Mouse (Mus musculus) intestine, embryonic 16.5 days (tissue): ENCODE data around the gene Gm45837. TPM values are rescaled to one million over a fixed set of nuclear protein-coding genes. Genes with fewer than 3 reads are reported as not detected.
A peak's percentile ranks its signal among the peaks of the same experiment; 100 is the strongest.

ENCODE experiments used
- ATAC-seq: fragments of 200-750 bp; cut with Nextera tagmentation; 2 replicates; pipeline ENCODE4 v1.8.0; 2017; ENCODE audit warnings: moderate TSS enrichment, moderate library complexity
- H3K27ac ChIP-seq: fragments of 300-500 bp; sonication (generic); 2 replicates; pipeline ENCODE4 v1.5.1; 2014; ENCODE audit warnings: mild to moderate bottlenecking, low read length
- H3K27me3 ChIP-seq: fragments of 300-500 bp; sonication (generic); replicated peaks from 2 replicates; pipeline ENCODE4 v1.6.1; 2014; ENCODE audit warnings: low read length, control low read depth, mixed read lengths; ENCODE audit not compliant: control insufficient read depth, insufficient read depth
- H3K36me3 ChIP-seq: fragments of 300-500 bp; sonication (generic); 2 replicates; pipeline ENCODE4 v1.6.1; 2014; ENCODE audit warnings: low read length, control low read depth; ENCODE audit not compliant: control insufficient read depth, insufficient read depth
- H3K4me1 ChIP-seq: fragments of 300-500 bp; sonication (generic); 2 replicates; pipeline ENCODE4 v1.6.1; 2014; ENCODE audit warnings: low read length, control low read depth, mixed read lengths; ENCODE audit not compliant: control insufficient read depth, insufficient read depth
- H3K4me2 ChIP-seq: fragments of 300-500 bp; sonication (generic); 2 replicates; pipeline ENCODE4 v1.6.1; 2014; ENCODE audit warnings: low read depth, low read length, control low read depth
- H3K4me3 ChIP-seq: fragments of 300-500 bp; sonication (generic); 2 replicates; pipeline ENCODE4 v1.5.1; 2014; ENCODE audit warnings: mild to moderate bottlenecking, low read length
- H3K9ac ChIP-seq: fragments of 300-500 bp; sonication (generic); 2 replicates; pipeline ENCODE4 v1.6.1; 2014; ENCODE audit warnings: low read depth, low read length
- H3K9me3 ChIP-seq: fragments of 300-500 bp; sonication (generic); 2 replicates; pipeline ENCODE4 v1.6.1; 2016; ENCODE audit warnings: low read length, control low read depth; ENCODE audit not compliant: control insufficient read depth
- WGBS: fragments of 180-500 bp; shearing (Covaris S2); extraction: QIAGEN DNeasy Blood & Tissue Kit; methylation state at CpG from one replicate; pipeline ENCODE4 v1.1.7; 2014; 5-methylcytosine and 5-hydroxymethylcytosine counted together
- polyA plus RNA-seq: library from polyadenylated mRNA; unstranded; fragments of >200 nt; fragmentation: Nextera tagmentation; extraction: Ambion mirVana; gene quantifications from 2 replicates; pipeline ENCODE4 v1.2.1, GENCODE M21; 2015

Gene Gm45837
- polyA plus RNA-seq, 1 experiment from 2014 or later = not detected

GRCm38 (mm10) chr7:101376701-101377340 is 33.9 kb upstream of the Gm45837 start:
- H3K4me3 ChIP-seq = no peak overlapping the region
- H3K27me3 ChIP-seq = no peaks in the 10 kb centered on the region
- 71% methylated on average over 10 of the region's 10 CpGs for WGBS
- peak overlapping the region; percentile 94; the same call in 1 of the 2 replicates for H3K27ac ChIP-seq
- H3K9me3 ChIP-seq = no peaks in the 10 kb centered on the region
- H3K4me2 ChIP-seq = no peak overlapping the region
- H3K4me1 ChIP-seq = peaks cover 26% of the 10 kb centered on the region
- no peaks in the 10 kb centered on the region for H3K36me3 ChIP-seq
- no peak for ATAC-seq
- 0 out of 2 replicates have a peak overlapping the region, but pooled peaks have one; percentile 77 for H3K9ac ChIP-seq

GRCm38 (mm10) chr7:101377741-101378262 is 32.9 kb upstream of the Gm45837 start:
- Histone ChIP-seq H3K9me3 (no peaks in the 10 kb centered on the region), H3K4me2 (peak overlapping the region; percentile 84), H3K4me1 (peaks cover 28% of the 10 kb centered on the region), H3K4me3 (peak overlapping the region; percentile 49), H3K9ac (peak overlapping the region; percentile 77), H3K36me3 (no peaks in the 10 kb centered on the region), H3K27ac (peak overlapping the region; percentile 94), H3K27me3 (no peaks in the 10 kb centered on the region)
- ATAC-seq = peak; percentile 93
- 9% methylated on average over 6 of the region's 7 CpGs for WGBS

GRCm38 (mm10) chr7:101378285-101378684 is 32.4 kb upstream of the Gm45837 start:
- H3K36me3 ChIP-seq = no peaks in the 10 kb centered on the region
- H3K4me2 ChIP-seq = peak overlapping the region; percentile 84
- H3K9me3 ChIP-seq = no peaks in the 10 kb centered on the region
- 16% methylated on average over 3 of the region's 3 CpGs for WGBS
- peak overlapping the region; percentile 77 for H3K9ac ChIP-seq
- ATAC-seq = peak; percentile 39
- peak overlapping the region; percentile 49 for H3K4me3 ChIP-seq
- H3K27me3 ChIP-seq = no peaks in the 10 kb centered on the region
- H3K27ac ChIP-seq = peak overlapping the region; percentile 94
- H3K4me1 ChIP-seq = peaks cover 28% of the 10 kb centered on the region

- WGBS = 52% methylated on average over 5 of the region's 5 CpGs
- Histone ChIP-seq H3K4me3 (peak overlapping the region; percentile 49), H3K9ac (peak overlapping the region; percentile 77), H3K27ac (peak overlapping the region; percentile 94), H3K27me3 (no peaks in the 10 kb centered on the region), H3K36me3 (no peaks in the 10 kb centered on the region), H3K4me1 (peaks cover 28% of the 10 kb centered on the region), H3K4me2 (peak overlapping the region; percentile 84), H3K9me3 (no peaks in the 10 kb centered on the region)
- no peak for ATAC-seq
Measured at GRCm38 (mm10) chr7:101378796-101379465, 31.8 kb upstream of the Gm45837 start.

- H3K4me2 ChIP-seq = peak overlapping the region; percentile 84
- H3K9ac ChIP-seq = peak overlapping the region; percentile 77; the same call in 1 of the 2 replicates
- peak overlapping the region; percentile 7; the same call in 1 of the 2 replicates for H3K27ac ChIP-seq
- no peak for ATAC-seq
- H3K36me3 ChIP-seq = no peaks in the 10 kb centered on the region
- 57% methylated on average over 2 of the region's 2 CpGs for WGBS
- no peaks in the 10 kb centered on the region for H3K9me3 ChIP-seq
- H3K4me3 ChIP-seq = no peak overlapping the region
- H3K27me3 ChIP-seq = no peaks in the 10 kb centered on the region
- peaks cover 31% of the 10 kb centered on the region for H3K4me1 ChIP-seq
Measured at GRCm38 (mm10) chr7:101379732-101380131, 31.0 kb upstream of the Gm45837 start.

GRCm38 (mm10) chr7:101381512-101381911 is 29.2 kb upstream of the Gm45837 start:
- no peak for ATAC-seq
- 83% methylated on average over 6 of the region's 6 CpGs for WGBS
- Histone ChIP-seq H3K27ac (no peak overlapping the region), H3K4me1 (peaks cover 46% of the 10 kb centered on the region), H3K9ac (no peak overlapping the region), H3K27me3 (no peaks in the 10 kb centered on the region), H3K4me2 (no peak overlapping the region), H3K9me3 (no peaks in the 10 kb centered on the region), H3K36me3 (no peaks in the 10 kb centered on the region; the same call in 1 of the 2 replicates), H3K4me3 (no peak overlapping the region)

GRCm38 (mm10) chr7:101382378-101382777 is 28.3 kb upstream of the Gm45837 start:
- Histone ChIP-seq H3K36me3 (no peaks in the 10 kb centered on the region; the same call in 1 of the 2 replicates), H3K9ac (0 out of 2 replicates have a peak overlapping the region, but pooled peaks have one; percentile 24), H3K27ac (no peak overlapping the region), H3K4me3 (no peak overlapping the region), H3K9me3 (no peaks in the 10 kb centered on the region), H3K4me1 (peaks cover 42% of the 10 kb centered on the region), H3K27me3 (no peaks in the 10 kb centered on the region), H3K4me2 (no peak overlapping the region)
- no peak for ATAC-seq
- 61% methylated on average over 8 of the region's 8 CpGs for WGBS

- no peaks in the 10 kb centered on the region for H3K27me3 ChIP-seq
- no peaks in the 10 kb centered on the region for H3K9me3 ChIP-seq
- H3K4me2 ChIP-seq = no peak overlapping the region
- H3K4me1 ChIP-seq = peaks cover 30% of the 10 kb centered on the region
- H3K4me3 ChIP-seq = no peak overlapping the region
- 73% methylated on average over 3 of the region's 3 CpGs for WGBS
- 0 out of 2 replicates have a peak overlapping the region, but pooled peaks have one; percentile 10 for H3K9ac ChIP-seq
- ATAC-seq = no peak
- peaks cover 8% of the 10 kb centered on the region for H3K36me3 ChIP-seq
- H3K27ac ChIP-seq = no peak overlapping the region
Measured at GRCm38 (mm10) chr7:101383756-101384155, 26.9 kb upstream of the Gm45837 start.

GRCm38 (mm10) chr7:101384931-101385330 is 25.8 kb upstream of the Gm45837 start:
- Histone ChIP-seq H3K27me3 (no peaks in the 10 kb centered on the region), H3K9me3 (no peaks in the 10 kb centered on the region), H3K4me2 (no peak overlapping the region), H3K27ac (peak overlapping the region; percentile 69), H3K4me3 (no peak overlapping the region), H3K4me1 (peaks cover 20% of the 10 kb centered on the region), H3K9ac (peak overlapping the region; percentile 46; the same call in 1 of the 2 replicates), H3K36me3 (peaks cover 13% of the 10 kb centered on the region)
- 48% methylated on average over 10 of the region's 10 CpGs for WGBS
- ATAC-seq = no peak; the same call in 1 of the 2 replicates
